Mouse (Mus musculus): ENCODE data around the gene Mrpl34. TPM values are rescaled to one million over a fixed set of nuclear protein-coding genes. Genes with fewer than 3 reads are reported as not detected.
A peak's percentile ranks its signal among the peaks of the same experiment; 100 is the strongest.

Gene Mrpl34
- polyA plus RNA-seq, 1 experiment from 2014 or later = 148 TPM

DNA sequence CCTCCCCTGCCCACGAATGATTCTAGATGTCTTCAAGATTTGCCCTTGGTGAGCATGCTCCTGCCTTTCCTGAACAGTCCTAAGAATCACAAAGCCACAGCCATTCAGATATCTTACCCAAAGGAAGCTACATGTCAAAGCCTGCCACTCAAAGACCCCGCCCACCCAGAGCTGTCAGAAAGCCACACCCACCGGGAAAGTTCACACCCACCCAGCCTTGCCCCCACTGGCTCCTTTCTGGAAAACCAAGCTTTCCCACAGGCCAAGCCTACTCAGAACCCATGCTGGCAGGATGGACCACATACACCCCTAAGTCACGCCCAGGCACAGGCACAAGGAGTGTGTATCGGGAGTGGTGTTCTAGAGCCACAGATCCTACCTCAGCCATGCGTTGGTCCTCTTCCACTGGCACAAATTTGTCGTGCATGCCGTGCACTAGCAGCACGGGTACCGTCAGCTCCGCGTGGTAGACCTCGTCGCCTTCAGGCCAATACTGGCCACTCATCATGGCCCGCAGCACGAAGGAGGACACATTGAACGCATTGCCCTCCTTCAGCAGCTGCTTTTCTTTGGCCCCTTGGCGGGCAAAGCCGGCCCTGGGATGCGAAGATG is 7.0 kb upstream of the Mrpl34 start:
- H3K27me3 ChIP-seq = no peaks in the 10 kb centered on the region
- no peak overlapping the region for H3K4me3 ChIP-seq
- WGBS = 84% methylated on average over 20 of the region's 20 CpGs
- H3K27ac ChIP-seq = no peak overlapping the region
- H3K36me3 ChIP-seq = peaks cover 52% of the 10 kb centered on the region
- ATAC-seq (ENCODE audit: insufficient number of reproducible peaks, insufficient read depth, low FRiP score, low TSS enrichment, low read depth) = no peak
- no peaks in the 10 kb centered on the region for H3K9me3 ChIP-seq
- no peak overlapping the region for H3K9ac ChIP-seq
- H3K4me2 ChIP-seq = no peak overlapping the region
- H3K4me1 ChIP-seq = peaks cover 15% of the 10 kb centered on the region

DNA sequence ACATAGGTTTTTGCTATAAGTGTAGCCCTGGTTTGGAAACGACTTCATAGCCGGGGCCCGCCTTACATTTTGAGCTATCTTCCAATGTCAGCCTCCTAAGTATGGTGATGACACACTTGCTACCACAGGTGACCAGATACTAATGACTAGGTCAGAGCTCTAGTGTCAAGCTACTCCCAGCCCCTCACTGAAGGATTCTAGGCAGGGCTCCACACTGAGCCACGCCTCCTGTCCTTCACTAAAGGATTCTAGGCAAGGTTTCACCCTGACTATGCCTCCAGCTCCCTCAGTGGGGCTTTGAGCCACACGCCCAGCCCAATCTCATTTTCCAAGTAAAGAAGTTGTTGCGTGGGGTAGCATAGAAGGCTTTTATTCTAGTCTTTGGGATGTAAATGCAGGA is 4.0 kb upstream of the Mrpl34 start:
- Histone ChIP-seq H3K27me3 (no peaks in the 10 kb centered on the region), H3K4me1 (peaks cover 30% of the 10 kb centered on the region), H3K9me3 (no peaks in the 10 kb centered on the region), H3K4me2 (no peak overlapping the region), H3K27ac (no peak overlapping the region), H3K4me3 (no peak overlapping the region), H3K9ac (no peak overlapping the region), H3K36me3 (peaks cover 52% of the 10 kb centered on the region)
- 90% methylated on average over 6 of the region's 6 CpGs for WGBS
- ATAC-seq (ENCODE audit: insufficient number of reproducible peaks, insufficient read depth, low FRiP score, low TSS enrichment, low read depth) = no peak

DNA sequence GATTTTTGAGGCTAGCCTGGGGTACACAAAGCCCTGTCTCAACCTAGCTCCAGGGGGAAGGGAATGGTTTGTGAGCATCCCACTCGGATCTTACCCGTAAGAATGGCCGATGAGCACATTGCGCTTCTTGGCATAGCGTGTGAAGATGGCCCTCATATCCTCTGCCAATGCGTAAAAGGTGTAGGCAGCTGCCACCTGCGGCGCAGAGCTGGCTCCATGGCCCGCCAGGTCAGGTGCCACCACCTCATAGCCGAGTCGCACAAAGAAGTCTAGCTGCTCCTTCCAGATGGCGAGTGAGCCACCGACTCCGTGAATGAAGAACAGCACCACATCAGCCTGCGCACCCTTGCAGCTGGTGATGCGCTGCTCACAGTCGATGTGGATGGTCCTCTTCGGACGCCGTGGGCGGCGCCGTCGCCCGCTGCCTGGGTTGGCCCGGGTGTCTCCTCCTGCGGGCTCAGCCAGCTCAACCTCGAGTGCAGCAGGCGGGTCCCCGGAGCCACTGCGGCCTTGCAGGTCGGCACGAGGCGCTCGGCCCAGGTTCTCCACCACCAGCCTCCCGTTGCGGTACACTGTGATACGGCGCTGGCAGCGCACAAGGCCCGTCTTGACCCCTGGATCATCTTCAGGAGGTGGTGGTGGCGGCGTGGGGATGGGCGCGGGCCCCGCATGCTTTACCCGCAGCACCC is 3.5 kb upstream of the Mrpl34 start:
- 0 out of 2 replicates have a peak overlapping the region, but pooled peaks have one; percentile 28 for H3K9ac ChIP-seq
- no peak for ATAC-seq (ENCODE audit: insufficient number of reproducible peaks, insufficient read depth, low FRiP score, low TSS enrichment, low read depth)
- no peak overlapping the region for H3K4me3 ChIP-seq

DNA sequence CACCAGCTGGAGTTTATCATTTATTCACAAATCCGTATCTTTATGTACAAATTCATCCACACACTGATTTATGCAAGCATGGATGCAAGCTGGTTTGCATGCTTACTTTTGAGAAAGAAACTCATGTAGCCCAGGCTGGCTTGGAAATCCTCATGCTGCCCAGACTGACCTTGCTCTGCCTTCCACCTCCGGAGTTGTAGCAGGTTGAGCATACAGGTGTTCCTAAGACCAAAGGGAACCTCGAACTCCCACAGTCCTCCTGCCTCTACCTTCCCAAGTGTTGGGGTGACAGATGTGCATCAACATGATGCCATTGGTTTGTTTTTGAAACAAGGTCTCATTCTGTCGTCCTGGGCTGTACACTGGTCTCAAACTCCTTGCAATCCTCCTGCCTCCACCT is 2.6 kb upstream of the Mrpl34 start:
- no peak for ATAC-seq (ENCODE audit: insufficient number of reproducible peaks, insufficient read depth, low FRiP score, low TSS enrichment, low read depth)
- H3K4me2 ChIP-seq = peak overlapping the region; percentile 90
- H3K27me3 ChIP-seq = no peaks in the 10 kb centered on the region
- 74% methylated on average over 4 of the region's 4 CpGs for WGBS
- peaks cover 42% of the 10 kb centered on the region for H3K36me3 ChIP-seq
- peak overlapping the region; percentile 90 for H3K4me3 ChIP-seq
- peak overlapping the region; percentile 80 for H3K9ac ChIP-seq
- H3K4me1 ChIP-seq = peaks cover 33% of the 10 kb centered on the region
- H3K9me3 ChIP-seq = no peaks in the 10 kb centered on the region
- H3K27ac ChIP-seq = no peak overlapping the region

More for the DNA sequence above, 3.5 kb upstream of the Mrpl34 start:
- Histone ChIP-seq H3K27ac (no peak overlapping the region), H3K4me1 (peaks cover 33% of the 10 kb centered on the region), H3K36me3 (peaks cover 50% of the 10 kb centered on the region), H3K27me3 (no peaks in the 10 kb centered on the region), H3K9me3 (no peaks in the 10 kb centered on the region), H3K4me2 (no peak overlapping the region)
- WGBS = 83% methylated on average over 47 of the region's 47 CpGs

DNA sequence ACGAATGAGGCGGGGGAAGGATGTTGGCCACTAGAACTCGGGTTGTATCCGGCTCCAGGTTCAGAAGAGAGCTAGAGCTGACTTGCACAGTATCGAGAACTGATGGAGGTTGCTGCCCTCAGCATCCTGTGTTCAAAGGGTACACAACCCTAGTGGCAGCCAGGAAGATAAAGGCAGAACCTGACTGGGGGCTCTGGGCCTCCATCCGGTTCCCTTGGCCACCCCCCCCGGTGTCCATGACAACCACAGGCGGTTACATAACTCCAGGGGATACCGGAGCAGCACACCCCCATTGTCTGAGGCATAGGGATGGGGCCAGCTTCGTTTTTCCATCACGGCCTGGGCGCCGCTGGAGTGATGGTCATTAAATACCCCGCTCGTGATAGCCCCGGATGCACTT is 2.0 kb upstream of the Mrpl34 start:
- no peak overlapping the region for H3K27ac ChIP-seq

DNA sequence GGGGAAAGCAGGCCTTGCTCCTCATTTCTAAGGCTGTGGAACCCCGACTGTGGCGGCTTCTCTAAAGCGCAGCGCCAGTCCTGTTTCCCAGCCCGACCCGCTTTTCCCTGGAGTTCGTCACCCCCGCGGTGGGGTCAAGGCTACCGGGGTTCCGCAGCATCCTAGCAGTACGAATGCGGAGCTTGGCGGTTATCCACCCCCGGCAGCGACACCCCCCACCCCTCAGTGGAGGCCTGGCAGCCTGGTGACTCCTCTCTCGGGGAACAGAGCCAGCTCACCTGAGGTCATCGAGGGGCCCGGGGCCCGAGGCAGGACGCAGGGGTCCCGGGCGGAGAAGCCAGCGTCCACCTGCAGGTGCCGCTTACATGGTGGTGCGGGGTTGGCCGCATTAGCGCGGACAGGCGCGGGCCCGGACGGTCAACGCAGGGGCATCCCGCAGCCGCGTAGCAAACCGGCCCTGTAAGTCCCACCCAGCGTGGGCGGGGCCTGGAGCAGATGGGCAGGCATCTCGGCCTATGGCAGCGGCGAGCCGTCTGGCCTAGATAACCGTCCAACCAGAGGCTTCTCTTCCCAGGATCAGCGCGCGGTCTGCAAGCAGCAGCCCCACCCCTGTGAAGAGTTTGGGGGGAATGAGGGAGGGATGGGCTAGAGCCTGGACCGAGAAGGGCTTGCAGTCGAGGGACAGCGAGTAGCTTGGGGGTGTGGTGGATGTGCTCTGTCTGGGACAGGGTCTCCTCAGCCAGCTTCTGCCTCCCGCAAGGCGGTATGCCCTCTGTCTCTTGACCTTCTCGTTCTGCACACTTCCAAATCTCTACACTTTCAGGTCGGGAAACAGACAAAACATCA is 1.3 kb upstream of the Mrpl34 start, which contains the start of gene Abhd8:
Abhd8 (minus strand) TSS at position 468 of the 846 bp plus-strand sequence.
- peak within 1 kb of the TSS; percentile 80 for H3K9ac ChIP-seq
- peak within 1 kb of the TSS; percentile 90 for H3K4me3 ChIP-seq
- peaks cover 30% of the 10 kb centered on the region for H3K36me3 ChIP-seq
- no peaks in the 10 kb centered on the region for H3K9me3 ChIP-seq
- no peaks in the 10 kb centered on the region for H3K27me3 ChIP-seq
- under 1% methylated on average over 55 of the region's 55 CpGs for WGBS
- H3K27ac ChIP-seq = peak within 1 kb of the TSS; percentile 87
- peaks cover 30% of the 10 kb centered on the region for H3K4me1 ChIP-seq
- peak within 1 kb of the TSS; percentile 90 for H3K4me2 ChIP-seq
- ATAC-seq (ENCODE audit: insufficient number of reproducible peaks, insufficient read depth, low FRiP score, low TSS enrichment, low read depth) = peak; percentile 85

More for the DNA sequence above, 2.0 kb upstream of the Mrpl34 start:
- H3K4me2 ChIP-seq = peak overlapping the region; percentile 90
- H3K27me3 ChIP-seq = no peaks in the 10 kb centered on the region
- H3K9me3 ChIP-seq = no peaks in the 10 kb centered on the region
- peaks cover 33% of the 10 kb centered on the region for H3K4me1 ChIP-seq
- peak overlapping the region; percentile 90 for H3K4me3 ChIP-seq
- peak overlapping the region; percentile 80 for H3K9ac ChIP-seq
- peaks cover 36% of the 10 kb centered on the region for H3K36me3 ChIP-seq
- no peak for ATAC-seq (ENCODE audit: insufficient number of reproducible peaks, insufficient read depth, low FRiP score, low TSS enrichment, low read depth)
- WGBS = 5% methylated on average over 16 of the region's 16 CpGs

DNA sequence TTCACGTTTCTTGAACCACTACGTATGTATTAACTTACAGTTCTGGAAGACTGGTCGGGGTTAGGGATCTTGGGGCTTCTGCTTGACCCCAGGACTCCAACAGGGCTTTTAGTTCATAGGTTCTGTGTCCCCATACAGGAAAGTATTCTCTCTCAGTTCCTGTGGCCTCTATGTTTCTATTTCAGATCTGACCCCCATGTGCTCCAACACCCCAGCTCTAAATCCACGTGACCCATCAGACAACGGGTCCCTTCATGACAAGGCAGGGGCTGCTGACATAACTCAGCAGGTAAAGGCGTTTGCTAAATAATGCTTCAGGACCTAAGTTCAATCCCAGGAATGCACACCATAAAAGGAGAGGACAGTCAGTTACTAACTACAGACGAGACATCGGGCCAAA is 974 bp downstream of the Mrpl34 start:
- peaks cover 43% of the 10 kb centered on the region for H3K4me1 ChIP-seq

DNA sequence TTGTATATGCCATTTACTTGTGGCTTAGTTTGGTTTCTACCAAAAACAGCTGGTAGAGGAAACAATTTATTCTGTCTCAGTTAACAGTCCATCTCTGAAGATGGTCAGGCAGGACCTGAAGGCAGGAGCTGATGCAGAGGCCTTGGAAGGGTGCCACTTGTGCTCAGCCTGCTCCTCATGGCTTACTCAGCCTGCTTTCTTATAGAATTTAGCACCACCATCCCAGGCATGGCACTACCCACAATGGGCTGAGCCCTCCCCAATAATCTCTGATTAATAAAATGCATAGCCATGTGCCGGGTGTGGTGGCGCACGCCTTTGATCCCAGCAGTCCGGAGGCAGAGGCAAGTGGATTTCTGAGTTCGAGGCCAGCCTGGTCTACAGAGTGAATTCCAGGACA is 1.4 kb downstream of the Mrpl34 start:
- no peak for ATAC-seq (ENCODE audit: insufficient number of reproducible peaks, insufficient read depth, low FRiP score, low TSS enrichment, low read depth)
- 96% methylated on average over 5 of the region's 5 CpGs for WGBS
- no peak overlapping the region for H3K9ac ChIP-seq
- H3K36me3 ChIP-seq = peaks cover 16% of the 10 kb centered on the region
- H3K27ac ChIP-seq = no peak overlapping the region
- no peaks in the 10 kb centered on the region for H3K9me3 ChIP-seq
- no peak overlapping the region for H3K4me2 ChIP-seq
- no peak overlapping the region; the same call in 1 of the 2 replicates for H3K4me3 ChIP-seq
- peaks cover 46% of the 10 kb centered on the region for H3K4me1 ChIP-seq
- no peaks in the 10 kb centered on the region for H3K27me3 ChIP-seq

More for the DNA sequence above, 974 bp downstream of the Mrpl34 start:
- no peak for ATAC-seq (ENCODE audit: insufficient number of reproducible peaks, insufficient read depth, low FRiP score, low TSS enrichment, low read depth)
- H3K9me3 ChIP-seq = no peaks in the 10 kb centered on the region
- H3K36me3 ChIP-seq = peaks cover 16% of the 10 kb centered on the region
- peak overlapping the region; percentile 90 for H3K4me3 ChIP-seq
- no peak overlapping the region for H3K27ac ChIP-seq
- peak overlapping the region; percentile 82; the same call in 1 of the 2 replicates for H3K9ac ChIP-seq
- no peaks in the 10 kb centered on the region for H3K27me3 ChIP-seq
- H3K4me2 ChIP-seq = peak overlapping the region; percentile 90
- WGBS = 75% methylated on average over 8 of the region's 8 CpGs

DNA sequence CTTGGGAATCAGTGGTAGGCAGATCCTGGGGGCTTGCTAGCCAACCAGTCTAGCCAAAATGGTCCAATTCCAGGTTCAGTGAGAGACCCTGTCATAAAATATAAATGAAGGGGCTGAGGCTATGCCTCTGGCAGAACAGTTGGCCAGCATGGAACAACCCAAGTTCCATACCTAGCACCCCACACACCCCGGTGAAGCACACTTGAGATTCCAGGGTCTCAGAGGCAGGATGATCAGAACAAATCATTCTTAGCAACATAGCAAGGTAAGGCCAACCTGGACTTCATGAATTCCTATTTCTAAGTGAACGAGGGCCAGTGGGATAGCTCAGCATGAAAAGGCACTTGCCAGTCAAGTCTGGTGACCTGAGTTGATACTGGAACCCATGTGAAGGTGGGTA is 2.4 kb downstream of the Mrpl34 start:
- WGBS = 92% methylated on average over 2 of the region's 2 CpGs
- H3K9me3 ChIP-seq = no peaks in the 10 kb centered on the region
- H3K4me3 ChIP-seq = no peak overlapping the region
- peaks cover 20% of the 10 kb centered on the region for H3K36me3 ChIP-seq
- peaks cover 41% of the 10 kb centered on the region for H3K4me1 ChIP-seq
- H3K9ac ChIP-seq = no peak overlapping the region
- H3K4me2 ChIP-seq = no peak overlapping the region
- no peak overlapping the region for H3K27ac ChIP-seq
- no peak for ATAC-seq (ENCODE audit: insufficient number of reproducible peaks, insufficient read depth, low FRiP score, low TSS enrichment, low read depth)
- no peaks in the 10 kb centered on the region for H3K27me3 ChIP-seq

DNA sequence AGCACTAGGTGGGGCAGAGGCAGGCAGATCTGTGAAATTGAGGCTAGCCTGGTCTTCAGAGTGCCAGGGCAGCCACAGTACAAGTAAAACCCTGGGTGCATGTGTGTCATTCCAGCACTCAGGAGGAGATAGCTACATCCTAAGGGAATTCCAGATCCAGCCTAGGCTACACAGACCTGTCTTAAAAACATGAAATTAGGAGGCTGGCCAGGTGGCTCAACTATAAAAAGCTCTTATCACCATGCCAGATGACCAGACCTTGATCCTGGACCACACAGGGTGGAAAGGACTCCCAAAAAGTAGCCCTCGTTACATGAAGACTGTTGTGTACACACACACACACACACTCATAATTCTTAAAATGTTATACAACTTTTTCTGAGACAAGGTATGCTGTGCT is 3.2 kb downstream of the Mrpl34 start:
- no peak overlapping the region for H3K27ac ChIP-seq
- no peaks in the 10 kb centered on the region for H3K27me3 ChIP-seq
- H3K4me2 ChIP-seq = no peak overlapping the region
- 97% methylated on average over 1 of the region's 1 CpGs for WGBS
- H3K36me3 ChIP-seq = peaks cover 28% of the 10 kb centered on the region
- no peak overlapping the region for H3K4me3 ChIP-seq
- peaks cover 34% of the 10 kb centered on the region for H3K4me1 ChIP-seq
- no peak for ATAC-seq (ENCODE audit: insufficient number of reproducible peaks, insufficient read depth, low FRiP score, low TSS enrichment, low read depth)
- no peak overlapping the region for H3K9ac ChIP-seq
- H3K9me3 ChIP-seq = no peaks in the 10 kb centered on the region

DNA sequence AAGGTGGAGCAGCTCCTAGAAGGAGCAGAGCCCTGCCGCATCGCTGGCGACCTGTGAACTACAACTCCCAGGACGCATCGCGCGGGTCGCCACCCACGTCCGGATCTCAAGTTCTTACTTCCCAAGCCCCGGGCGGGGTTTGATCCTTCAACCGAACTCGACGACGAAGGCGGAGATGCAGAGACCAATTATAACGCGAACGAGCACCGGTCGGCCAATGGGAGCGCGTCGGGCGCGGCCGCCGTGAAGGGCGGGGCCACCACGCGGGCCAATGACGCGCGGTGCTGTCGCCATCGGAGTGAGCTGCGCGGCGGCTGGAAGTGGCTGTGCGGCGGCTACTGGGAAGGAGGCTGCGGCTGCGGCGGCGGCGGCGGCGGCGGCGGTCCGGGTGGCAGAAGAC is 4.2 kb downstream of the Mrpl34 start, which contains the start of gene Dda1:
Dda1 (plus strand) TSS at position 284 of the 400 bp plus-strand sequence.
- WGBS = under 1% methylated on average over 52 of the region's 52 CpGs
- peak within 1 kb of the TSS; percentile 81 for H3K4me3 ChIP-seq
- peak within 1 kb of the TSS; percentile 92 for H3K4me2 ChIP-seq
- peaks cover 30% of the 10 kb centered on the region for H3K4me1 ChIP-seq
- H3K9me3 ChIP-seq = no peaks in the 10 kb centered on the region
- peaks cover 37% of the 10 kb centered on the region for H3K36me3 ChIP-seq
- H3K27ac ChIP-seq = peak within 1 kb of the TSS; percentile 48; the same call in 1 of the 2 replicates
- no peaks in the 10 kb centered on the region for H3K27me3 ChIP-seq
- peak; percentile 87 for ATAC-seq (ENCODE audit: insufficient number of reproducible peaks, insufficient read depth, low FRiP score, low TSS enrichment, low read depth)
- peak within 1 kb of the TSS; percentile 82 for H3K9ac ChIP-seq
